Mouse (Mus musculus): ENCODE results near the gene Olfr681. TPM values are rescaled to one million over a fixed set of nuclear protein-coding genes. Genes with fewer than 3 reads are reported as not detected.

Olfr681 gene
- not detected in 2 replicates for polyA plus RNA-seq (2015; fragmentation: Nextera tagmentation; extraction: Ambion mirVana)

DNA sequence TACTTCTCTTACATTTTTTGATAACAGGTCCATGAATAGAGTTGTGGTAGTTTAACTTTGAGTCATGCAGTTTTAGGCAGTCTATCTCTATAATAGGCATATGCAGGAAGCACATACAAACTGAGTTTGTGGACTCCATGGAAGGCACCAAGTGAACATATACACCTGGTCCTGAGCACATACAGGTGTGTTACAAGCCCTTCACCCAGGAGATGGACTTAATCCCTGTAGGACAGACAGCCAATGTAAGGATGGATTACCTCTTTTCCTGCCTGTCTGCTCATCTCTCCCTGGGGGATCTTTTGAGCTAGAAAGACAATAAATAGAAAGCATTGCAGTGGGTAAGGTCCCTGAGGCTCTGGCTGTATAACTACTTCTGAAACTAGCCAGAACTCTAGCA is at the start of gene Olfr681:
Gene Olfr681, plus strand, starts transcription at position 301 of the 400 bp plus-strand sequence.

DNA sequence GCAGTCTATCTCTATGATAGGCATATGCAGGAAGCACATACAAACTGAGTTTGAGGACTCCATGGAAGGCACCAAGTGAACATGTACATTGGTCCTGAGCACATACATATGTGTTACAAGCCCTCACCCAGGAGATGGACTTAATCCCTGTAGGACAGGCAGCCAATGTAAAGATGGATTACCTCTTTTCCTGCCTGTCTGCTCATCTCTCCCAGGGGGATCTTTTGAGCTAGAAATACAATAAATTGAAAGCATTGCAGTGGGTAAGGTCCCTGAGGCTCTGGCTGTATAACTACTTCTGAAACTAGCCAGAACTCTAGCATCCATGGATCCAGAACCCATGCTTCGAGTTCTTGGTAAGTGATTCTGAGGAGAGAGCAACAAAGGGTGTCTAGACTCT is 35.7 kb upstream of the Olfr681 start, which contains the start of gene Olfr679:
Gene Olfr679, plus strand, starts transcription at position 301 of the 400 bp plus-strand sequence.

DNA sequence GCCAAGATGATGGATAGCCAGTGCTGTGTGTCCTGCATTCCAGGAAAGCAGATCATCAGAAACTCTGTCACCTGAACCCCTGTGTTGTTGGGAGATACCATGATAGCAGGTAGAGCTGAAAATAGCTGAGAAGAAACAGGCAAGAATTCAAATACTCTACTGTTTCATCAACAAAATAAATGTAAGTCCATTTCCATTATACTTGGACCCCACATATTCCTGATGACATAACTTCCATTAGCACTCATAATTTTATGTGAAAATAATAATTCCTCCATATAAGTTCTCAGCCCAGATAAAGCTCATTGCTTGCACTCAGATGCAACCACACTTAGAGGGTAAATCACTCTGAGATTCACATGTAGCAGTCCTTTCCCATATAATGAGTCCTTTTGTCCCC is 23.9 kb upstream of the Olfr681 start, which contains the start of gene Olfr680-ps1:
Gene Olfr680-ps1, minus strand, starts transcription at position 101 of the 400 bp plus-strand sequence.

DNA sequence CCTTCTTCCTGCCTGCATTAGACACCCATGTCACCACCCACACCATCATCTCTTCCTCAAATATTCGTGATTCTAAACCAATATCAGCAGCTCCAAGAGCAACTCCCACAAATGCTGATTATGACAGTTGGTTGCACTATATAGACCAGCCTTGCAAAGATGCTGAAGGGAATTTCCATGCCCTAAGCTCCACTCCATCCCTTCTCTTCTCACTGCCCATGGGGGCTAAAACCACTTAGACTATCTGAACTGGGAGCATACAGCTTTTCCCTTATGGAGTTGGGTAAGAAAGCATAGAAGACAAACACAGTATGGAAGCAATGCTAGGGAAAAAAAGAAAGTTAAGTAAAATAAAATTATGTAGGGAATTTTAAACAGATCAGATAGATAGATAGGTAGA is 30.3 kb downstream of the Olfr681 start, which contains the start of gene Olfr683:
Gene Olfr683, minus strand, starts transcription at position 101 of the 400 bp plus-strand sequence.

DNA sequence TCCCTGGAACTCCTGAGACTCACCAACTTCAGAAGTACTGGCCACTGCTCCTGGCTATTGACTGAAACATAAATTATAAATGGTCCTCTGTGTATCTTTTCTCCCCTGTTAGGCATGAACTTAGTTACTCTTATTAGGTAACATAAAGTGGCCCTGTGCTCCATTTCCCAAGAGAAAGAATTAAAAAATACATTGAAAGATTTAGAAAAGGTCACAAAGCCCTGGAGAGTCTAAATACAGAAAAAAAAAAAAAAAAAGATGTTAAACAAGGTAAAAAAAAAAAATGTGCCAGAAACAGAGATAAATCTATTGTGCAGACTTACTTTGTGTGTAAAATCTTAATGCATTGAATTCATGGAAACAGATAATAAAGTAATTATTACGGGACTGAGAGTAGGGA is 46.9 kb downstream of the Olfr681 start, which contains the start of gene Olfr684:
Gene Olfr684, minus strand, starts transcription at position 101 of the 400 bp plus-strand sequence.

Other genes with a start within 250 kb of the Olfr681 start
- not detected in 2 replicates for gene Olfr665, start 238.8 kb upstream of the Olfr681 start, polyA plus RNA-seq (2015; fragmentation: Nextera tagmentation; extraction: Ambion mirVana)
- not detected in 2 replicates for gene Olfr666, start 220.9 kb upstream of the Olfr681 start, polyA plus RNA-seq (2015; fragmentation: Nextera tagmentation; extraction: Ambion mirVana)
- not detected in 2 replicates for gene Olfr667, start 195.4 kb upstream of the Olfr681 start, polyA plus RNA-seq (2015; fragmentation: Nextera tagmentation; extraction: Ambion mirVana)
- not detected in 2 replicates for gene Olfr668, start 188.8 kb upstream of the Olfr681 start, polyA plus RNA-seq (2015; fragmentation: Nextera tagmentation; extraction: Ambion mirVana)
- gene Olfr669, start 182.6 kb upstream of the Olfr681 start, polyA plus RNA-seq (2015; fragmentation: Nextera tagmentation; extraction: Ambion mirVana): not detected in 2 replicates
- not detected in 2 replicates for gene Olfr670, start 154.2 kb upstream of the Olfr681 start, polyA plus RNA-seq (2015; fragmentation: Nextera tagmentation; extraction: Ambion mirVana)
- gene Olfr671, start 137.7 kb upstream of the Olfr681 start, polyA plus RNA-seq (2015; fragmentation: Nextera tagmentation; extraction: Ambion mirVana): not detected in 2 replicates
- gene Olfr672, start 114.8 kb upstream of the Olfr681 start, polyA plus RNA-seq (2015; fragmentation: Nextera tagmentation; extraction: Ambion mirVana): not detected in 2 replicates
- not detected in 2 replicates for gene Olfr675, start 88.4 kb upstream of the Olfr681 start, polyA plus RNA-seq (2015; fragmentation: Nextera tagmentation; extraction: Ambion mirVana)
- not detected in 2 replicates for gene Olfr676, start 84.1 kb upstream of the Olfr681 start, polyA plus RNA-seq (2015; fragmentation: Nextera tagmentation; extraction: Ambion mirVana)
- gene Olfr677, start 65.5 kb upstream of the Olfr681 start, polyA plus RNA-seq (2015; fragmentation: Nextera tagmentation; extraction: Ambion mirVana): not detected in 2 replicates
- not detected in 2 replicates for gene Olfr678, start 52.4 kb upstream of the Olfr681 start, polyA plus RNA-seq (2015; fragmentation: Nextera tagmentation; extraction: Ambion mirVana)
- gene Olfr679, start 35.6 kb upstream of the Olfr681 start, polyA plus RNA-seq (2015; fragmentation: Nextera tagmentation; extraction: Ambion mirVana): not detected in 2 replicates
- not detected in 2 replicates for gene Olfr680-ps1, start 24.0 kb upstream of the Olfr681 start, polyA plus RNA-seq (2015; fragmentation: Nextera tagmentation; extraction: Ambion mirVana)
- not detected in 2 replicates for gene Olfr683, start 30.2 kb downstream of the Olfr681 start, polyA plus RNA-seq (2015; fragmentation: Nextera tagmentation; extraction: Ambion mirVana)
- not detected in 2 replicates for gene Olfr684, start 46.8 kb downstream of the Olfr681 start, polyA plus RNA-seq (2015; fragmentation: Nextera tagmentation; extraction: Ambion mirVana)
- not detected in 2 replicates for gene Olfr685, start 69.2 kb downstream of the Olfr681 start, polyA plus RNA-seq (2015; fragmentation: Nextera tagmentation; extraction: Ambion mirVana)
- gene Olfr686, start 90.6 kb downstream of the Olfr681 start, polyA plus RNA-seq (2015; fragmentation: Nextera tagmentation; extraction: Ambion mirVana): not detected in 2 replicates
- gene Olfr688, start 171.3 kb downstream of the Olfr681 start, polyA plus RNA-seq (2015; fragmentation: Nextera tagmentation; extraction: Ambion mirVana): not detected in 2 replicates
- gene Olfr689, start 194.3 kb downstream of the Olfr681 start, polyA plus RNA-seq (2015; fragmentation: Nextera tagmentation; extraction: Ambion mirVana): 0.19 TPM in 1 of 2 replicates, not detected in the other
- not detected in 2 replicates for gene Olfr690, start 217.3 kb downstream of the Olfr681 start, polyA plus RNA-seq (2015; fragmentation: Nextera tagmentation; extraction: Ambion mirVana)
- 0.24 and 0.31 TPM in 2 replicates for gene Olfr691, start 225.4 kb downstream of the Olfr681 start, polyA plus RNA-seq (2015; fragmentation: Nextera tagmentation; extraction: Ambion mirVana)

Data from neural tube, postnatal 0 days (tissue).